Mouse (Mus musculus): Measurements from ENCODE around the gene Tmem202.

DNA sequence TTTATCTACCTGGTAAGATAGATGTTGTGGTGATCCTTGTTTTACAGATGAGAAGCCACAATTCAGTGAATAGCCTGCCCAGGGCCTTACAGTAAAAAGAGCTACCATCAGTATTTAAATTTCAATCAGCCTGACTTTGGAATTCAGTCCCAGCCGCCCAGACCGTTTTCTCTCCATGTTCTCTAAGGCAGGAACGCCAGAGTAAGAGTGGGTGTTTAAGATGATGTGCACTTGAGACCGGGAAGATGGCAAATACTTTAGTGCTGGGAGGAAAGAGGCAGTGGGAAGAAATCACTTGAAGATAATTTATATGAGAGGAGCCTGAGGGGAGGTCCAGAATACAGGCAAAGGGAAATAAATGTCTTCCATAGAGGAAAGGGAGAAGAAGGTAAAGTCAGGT lies 10.4 kb upstream of the Tmem202 start:
- TF ChIP-seq CTCF (IDR thresholded peaks at IDR 0.05; ENCODE audit: control insufficient read depth, insufficient read depth, insufficient read length): no peak
- TF ChIP-seq MAX (IDR thresholded peaks at IDR 0.05): no peak
